8 mouse cellular contexts compared by ENCODE assay signal in genomic region chr14:26971106-26971789, GRCm38 (mm10). TPM values are rescaled to one million over a fixed set of nuclear protein-coding genes. Genes with fewer than 3 reads are reported as not detected.
DNase-seq lines count a peak whose midpoint lies in the region; ATAC-seq and TF ChIP-seq lines count a peak whose summit lies in the region.

Appl1 (minus strand) TSS chr14:26971232.

- H3K9me3 ChIP-seq in lung, postnatal 0 days (ENCODE audit: low read length), result no peaks in the 10 kb centered on the region
- no peaks in the 10 kb centered on the region for H3K9me3 ChIP-seq in midbrain, embryonic 14.5 days (ENCODE audit: control insufficient read depth, low read length)

- no peak for TF ChIP-seq EP300 in lung, postnatal 0 days (IDR thresholded peaks at IDR 0.05)
- TF ChIP-seq EP300 in heart, adult 2 months (IDR thresholded peaks at IDR 0.05; ENCODE audit: insufficient read depth, low read depth, low read length), result no peak

- H3K27ac ChIP-seq in lung, postnatal 0 days (ENCODE audit: low read length), result peak within 1 kb of the TSS; percentile 87
- peak within 1 kb of the TSS; percentile 87 for H3K27ac ChIP-seq in heart, adult 2 months
- H3K27ac ChIP-seq in midbrain, embryonic 14.5 days (replicated peaks; ENCODE audit: low read depth, low read length), result peak within 1 kb of the TSS; percentile 93

- no peaks in the 10 kb centered on the region for H3K36me3 ChIP-seq in lung, postnatal 0 days (ENCODE audit: insufficient read depth, low read length)
- H3K36me3 ChIP-seq in heart, adult 2 months (ENCODE audit: control insufficient read depth, insufficient read depth, low read length), result peaks cover 3% of the 10 kb centered on the region
- H3K36me3 ChIP-seq in midbrain, embryonic 14.5 days (ENCODE audit: control insufficient read depth, insufficient read depth, low read length), result no peaks in the 10 kb centered on the region

- H3K4me1 ChIP-seq in lung, postnatal 0 days (ENCODE audit: insufficient read depth, low read depth, low read length), result no peaks in the 10 kb centered on the region
- H3K4me1 ChIP-seq in heart, adult 2 months (ENCODE audit: control insufficient read depth, insufficient read depth, low read length), result peaks cover 1% of the 10 kb centered on the region; the same call in 1 of the 2 replicates
- H3K4me1 ChIP-seq in midbrain, embryonic 14.5 days (ENCODE audit: control insufficient read depth, insufficient read depth, low read length), result peaks cover 9% of the 10 kb centered on the region

- no peak for ATAC-seq in lung, postnatal 0 days
- ATAC-seq in midbrain, embryonic 14.5 days (ENCODE audit: low FRiP score, low TSS enrichment), result no peak

- peaks cover 11% of the 10 kb centered on the region for H3K79me2 ChIP-seq in heart, adult 2 months (replicated peaks; ENCODE audit: control insufficient read depth, insufficient read depth, low read length)

- H3K4me3 ChIP-seq in lung, postnatal 0 days (ENCODE audit: low read depth, low read length), result peak within 1 kb of the TSS; percentile 88
- H3K4me3 ChIP-seq in heart, adult 2 months, result peak within 1 kb of the TSS; percentile 57
- peak within 1 kb of the TSS; percentile 95 for H3K4me3 ChIP-seq in midbrain, embryonic 14.5 days (replicated peaks; ENCODE audit: low read depth, low read length)

- TF ChIP-seq POLR2A in heart, adult 2 months (IDR thresholded peaks at IDR 0.05; ENCODE audit: insufficient read depth, low read depth, low read length), result no peak

- no peak for TF ChIP-seq CTCF in lung, postnatal 0 days (IDR thresholded peaks at IDR 0.05)
- TF ChIP-seq CTCF in heart, adult 2 months (IDR thresholded peaks at IDR 0.05), result no peak

- intact Hi-C loops in heart, adult 2 months (cut with DNase I), result loop anchor here (10.0 kb wide), 1 partner anchor 454 kb away; the partner anchor contains the start of gene Fam208a

- peak within 1 kb of the TSS; percentile 91 for H3K9ac ChIP-seq in lung, postnatal 0 days (replicated peaks; ENCODE audit: low read depth)
- peak within 1 kb of the TSS; percentile 90 for H3K9ac ChIP-seq in heart, adult 2 months (ENCODE audit: low read depth, low read length)
- peak within 1 kb of the TSS; percentile 95 for H3K9ac ChIP-seq in midbrain, embryonic 14.5 days (replicated peaks; ENCODE audit: low read length)

- whole genome bisulfite sequencing in lung, postnatal 0 days, result 22% methylated on average over 10 of the region's 10 CpGs
- WGBS in heart, adult 2 months, result 22% methylated on average over 10 of the region's 10 CpGs
- 44% methylated on average over 10 of the region's 10 CpGs for WGBS in midbrain, embryonic 14.5 days

- H3K27me3 ChIP-seq in lung, postnatal 0 days (replicated peaks; ENCODE audit: insufficient read depth, low read length), result no peaks in the 10 kb centered on the region
- no peaks in the 10 kb centered on the region for H3K27me3 ChIP-seq in heart, adult 2 months (ENCODE audit: control insufficient read depth, insufficient read depth, low read length)
- H3K27me3 ChIP-seq in midbrain, embryonic 14.5 days (ENCODE audit: control insufficient read depth, insufficient read depth, low read length), result no peaks in the 10 kb centered on the region

- DNase-seq in lung, postnatal 0 days (ENCODE audit: low spot score), result peak; percentile 36
- DNase-seq in lung, postnatal 36 days, result no peak
- peak; percentile 20 for DNase-seq in brain, adult 2 months (ENCODE audit: low read depth, low spot score)
- DNase-seq in heart, adult 2 months, result no peak
- no peak for DNase-seq in layer of hippocampus, postnatal 14 days (ENCODE audit: low spot score in 2 of 2)
- DNase-seq in midbrain, embryonic 14.5 days, result peak; percentile 19
- DNase-seq in T-cell, adult 2 months (ENCODE audit: low spot score), result no peak
- no peak for DNase-seq in urinary bladder, adult 18-20 months (ENCODE audit: low spot score in 2 of 2)

- peak within 1 kb of the TSS; percentile 60 for H3K4me2 ChIP-seq in lung, postnatal 0 days (replicated peaks; ENCODE audit: low read depth, low read length)
- H3K4me2 ChIP-seq in midbrain, embryonic 14.5 days (ENCODE audit: low read length), result peak within 1 kb of the TSS; percentile 74

RNA-seq across cellular contexts. Expression of gene Appl1, which starts in this region (rescaled TPM):
- polyA plus RNA-seq in lung, postnatal 0 days (2015; fragmentation: Nextera tagmentation; extraction: Ambion mirVana), result 27.8 and 29.9 TPM in 2 replicates
- 10 to 100 TPM; 18.9 to 19.5 TPM for total RNA-seq in heart, adult 2 months (2021)
- polyA plus RNA-seq in heart, adult 2 months (2012; rRNA removed), result 3.6 and 11.2 TPM in 2 replicates
- total RNA-seq in layer of hippocampus, postnatal 14 days (2021), result 10 to 100 TPM; 58.3 to 61.3 TPM
- polyA plus RNA-seq in midbrain, embryonic 14.5 days (2014; fragmentation: Nextera tagmentation; extraction: Ambion mirVana), result 87.3 and 88.5 TPM in 2 replicates

Comparison
In these comparisons a context has a peak if more than half of its experiments do, and no peak if none do; other contexts are left out.
1. DNase-seq: peak in lung, postnatal 0 days (single experiment), brain, adult 2 months (single experiment) and midbrain, embryonic 14.5 days (single experiment); none in lung, postnatal 36 days (single experiment), heart, adult 2 months (0 of 2), layer of hippocampus, postnatal 14 days (0 of 2), T-cell, adult 2 months (single experiment) and urinary bladder, adult 18-20 months (0 of 2).
2. Peak in every context shown above with its lines, with median percentiles within 50 percentile points of each other: H3K27ac ChIP-seq, H3K4me3 ChIP-seq and H3K9ac ChIP-seq.